Mouse (Mus musculus): ENCODE measurements at regions not wholly inside any gene's neighbourhood (a gene's known extent, or its start where the extent isn't known, plus 50 kb on each side); places are given as distances from the start of the nearest gene placed in this dataset.
"Not testable (repeated sequence)": the region's sequence is repeated elsewhere in the genome, so short reads cannot be mapped to it uniquely, and the experiment has no call there.

DNA sequence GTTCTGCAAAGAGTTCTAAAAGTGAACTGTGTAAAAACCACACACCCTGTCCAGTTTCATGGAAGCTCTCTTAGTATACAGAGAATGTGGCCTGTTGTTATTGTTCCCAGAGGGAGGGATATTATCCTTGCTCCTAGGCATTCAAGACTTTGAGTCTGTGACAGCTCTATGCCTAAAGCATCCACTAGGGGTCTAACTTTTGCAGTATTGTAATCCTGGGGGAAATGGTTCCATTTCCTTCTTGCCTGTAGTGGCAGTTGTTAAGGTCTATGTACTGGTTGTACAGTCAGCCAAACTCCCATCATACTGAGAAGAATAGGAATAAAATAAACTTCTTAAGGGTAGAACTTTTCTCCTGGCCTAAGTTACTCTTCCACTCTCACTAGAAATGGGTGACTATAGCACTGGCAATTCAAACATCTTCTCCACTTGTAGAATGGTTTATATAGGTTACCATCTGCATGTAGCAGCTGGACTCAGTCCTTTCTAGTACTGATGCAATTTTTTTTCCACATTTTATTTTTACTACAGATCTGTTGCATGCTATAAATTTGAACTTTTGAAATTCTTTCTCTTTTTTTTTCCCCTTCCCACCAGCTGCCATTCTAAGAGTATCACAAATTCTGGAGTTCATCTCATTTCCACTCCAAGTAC lies 51.4 kb upstream of the Dpt start:
- no peak overlapping the region for H3K9ac ChIP-seq (ENCODE audit: insufficient read depth, low read depth, low read length, poor library complexity, severe bottlenecking)
- H3K27ac ChIP-seq (ENCODE audit: insufficient read depth, low read depth, low read length, poor library complexity, severe bottlenecking) = no peak overlapping the region
- H3K9me3 ChIP-seq (ENCODE audit: control insufficient read depth, insufficient read depth, low read depth, low read length) = no peaks in the 10 kb centered on the region
- H3K4me3 ChIP-seq (ENCODE audit: insufficient read depth in 1 of 2, low read depth in 1 of 2, low read length in 2 of 2, poor library complexity in 1 of 2, severe bottlenecking in 1 of 2) = no peak overlapping the region
- H3K4me1 ChIP-seq (ENCODE audit: control insufficient read depth in 2 of 2, insufficient read depth in 2 of 2, low read length in 2 of 2, poor library complexity in 1 of 2) = no peaks in the 10 kb centered on the region
- TF ChIP-seq HCFC1 (IDR thresholded peaks at IDR 0.05; ENCODE audit: borderline replicate concordance, insufficient read depth, low read length) (no peak), CHD2 (IDR thresholded peaks at IDR 0.05; ENCODE audit: low read depth, low read length) (no peak), ZC3H11A (IDR thresholded peaks at IDR 0.05; ENCODE audit: borderline replicate concordance, low read depth, low read length) (peak; percentile 37; the same call in 1 of the 2 replicates), ZNF384 (IDR thresholded peaks at IDR 0.05; ENCODE audit: low read depth, low read length) (no peak), MAFK (IDR thresholded peaks at IDR 0.05; ENCODE audit: insufficient read depth, low read depth, low read length) (no peak)
- peak; percentile 33 for DNase-seq (ENCODE audit: low read depth, low spot score)
- in situ Hi-C loops (cut with MboI; ENCODE audit: low sequenced_read_pairs in 2 of 2, unreplicated experiment in 2 of 2) = no loop called here
- H3K36me3 ChIP-seq (ENCODE audit: control insufficient read depth, insufficient read depth, low read length, poor library complexity, severe bottlenecking) = no peaks in the 10 kb centered on the region

DNA sequence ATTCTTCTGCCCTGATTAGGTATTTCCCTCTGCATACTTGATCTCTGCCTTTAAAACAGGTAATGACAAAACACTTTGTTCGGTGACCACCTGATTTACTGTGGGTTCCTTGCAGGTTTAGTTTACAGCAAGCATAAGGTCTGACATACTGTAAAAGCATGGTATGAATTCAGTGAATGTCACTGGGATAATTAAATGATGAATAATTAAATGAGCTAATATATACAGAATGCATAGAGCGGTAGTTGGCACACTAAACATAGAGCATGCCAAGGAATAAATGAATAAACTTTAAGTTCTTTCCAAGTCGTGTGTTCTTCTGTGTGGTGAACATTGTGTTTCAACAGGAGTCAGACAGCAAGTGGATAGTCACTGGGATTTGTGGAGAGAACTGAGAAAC lies 51.9 kb upstream of the Dpt start:
- no peaks in the 10 kb centered on the region for H3K9me3 ChIP-seq (ENCODE audit: control insufficient read depth, insufficient read depth, low read depth, low read length)
- H3K4me1 ChIP-seq (ENCODE audit: control insufficient read depth in 2 of 2, insufficient read depth in 2 of 2, low read length in 2 of 2, poor library complexity in 1 of 2) = no peaks in the 10 kb centered on the region
- H3K27ac ChIP-seq (ENCODE audit: insufficient read depth, low read depth, low read length, poor library complexity, severe bottlenecking) = no peak overlapping the region
- in situ Hi-C loops (cut with MboI; ENCODE audit: low sequenced_read_pairs in 2 of 2, unreplicated experiment in 2 of 2) = no loop called here
- H3K9ac ChIP-seq (ENCODE audit: insufficient read depth, low read depth, low read length, poor library complexity, severe bottlenecking) = no peak overlapping the region
- DNase-seq (ENCODE audit: low read depth, low spot score) = no peak
- no peak overlapping the region for H3K4me3 ChIP-seq (ENCODE audit: insufficient read depth in 1 of 2, low read depth in 1 of 2, low read length in 2 of 2, poor library complexity in 1 of 2, severe bottlenecking in 1 of 2)
- H3K36me3 ChIP-seq (ENCODE audit: control insufficient read depth, insufficient read depth, low read length, poor library complexity, severe bottlenecking) = no peaks in the 10 kb centered on the region
- TF ChIP-seq CHD2 (IDR thresholded peaks at IDR 0.05; ENCODE audit: low read depth, low read length) = no peak
- TF ChIP-seq ZC3H11A (IDR thresholded peaks at IDR 0.05; ENCODE audit: borderline replicate concordance, low read depth, low read length) = no peak
- no peak for TF ChIP-seq MAFK (IDR thresholded peaks at IDR 0.05; ENCODE audit: insufficient read depth, low read depth, low read length)
- no peak for TF ChIP-seq ZNF384 (IDR thresholded peaks at IDR 0.05; ENCODE audit: low read depth, low read length)
- TF ChIP-seq HCFC1 (IDR thresholded peaks at IDR 0.05; ENCODE audit: borderline replicate concordance, insufficient read depth, low read length) = no peak

DNA sequence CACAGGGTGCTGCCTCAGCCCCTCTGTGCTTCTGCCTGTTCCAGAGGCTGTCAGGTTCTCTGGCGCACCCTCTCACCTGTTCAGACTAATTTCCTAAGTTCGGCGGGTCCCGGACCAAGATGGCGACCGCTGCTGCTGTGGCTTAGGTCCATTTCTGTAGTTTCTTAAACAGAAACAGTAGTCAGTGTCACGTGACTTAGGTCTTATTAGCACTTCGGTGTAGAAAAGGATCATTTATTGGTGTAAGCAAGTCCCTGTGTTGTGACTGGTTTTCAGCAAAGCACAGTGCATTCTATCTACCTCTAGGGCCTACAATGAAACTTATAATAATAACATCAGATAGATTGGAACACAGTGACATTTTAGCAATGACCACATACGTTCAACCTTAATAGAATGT lies 53.5 kb upstream of the Dpt start:
- H3K9me3 ChIP-seq (ENCODE audit: control insufficient read depth, insufficient read depth, low read depth, low read length); H3K9ac ChIP-seq (ENCODE audit: insufficient read depth, low read depth, low read length, poor library complexity, severe bottlenecking); H3K4me1 ChIP-seq (ENCODE audit: control insufficient read depth in 2 of 2, insufficient read depth in 2 of 2, low read length in 2 of 2, poor library complexity in 1 of 2); in situ Hi-C loops (cut with MboI; ENCODE audit: low sequenced_read_pairs in 2 of 2, unreplicated experiment in 2 of 2); H3K27ac ChIP-seq (ENCODE audit: insufficient read depth, low read depth, low read length, poor library complexity, severe bottlenecking); H3K36me3 ChIP-seq (ENCODE audit: control insufficient read depth, insufficient read depth, low read length, poor library complexity, severe bottlenecking); H3K4me3 ChIP-seq (ENCODE audit: insufficient read depth in 1 of 2, low read depth in 1 of 2, low read length in 2 of 2, poor library complexity in 1 of 2, severe bottlenecking in 1 of 2); DNase-seq (ENCODE audit: low read depth, low spot score): not testable (repeated sequence)

DNA sequence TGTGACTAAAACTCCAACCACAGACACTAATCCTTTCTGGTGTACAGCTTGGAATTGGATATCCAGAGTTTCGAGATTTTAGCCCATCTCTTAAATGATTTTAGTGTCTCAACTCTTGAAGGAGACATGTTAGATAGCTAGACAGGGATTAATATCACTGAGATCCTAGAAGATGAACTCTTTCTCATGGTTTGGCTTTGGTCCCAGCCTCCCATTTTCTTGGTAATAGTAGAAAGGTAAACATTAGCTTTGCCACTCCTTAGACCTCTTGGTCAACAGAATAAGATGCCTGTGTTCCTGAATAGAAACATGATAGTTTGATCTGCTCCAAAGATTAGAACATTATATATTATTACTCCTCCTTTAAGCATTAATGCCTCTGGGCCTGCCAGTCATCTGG lies 60.8 kb upstream of the Dpt start:
- no peak for DNase-seq (ENCODE audit: low read depth, low spot score)
- Histone ChIP-seq H3K27ac (ENCODE audit: insufficient read depth, low read depth, low read length, poor library complexity, severe bottlenecking) (no peak overlapping the region), H3K4me1 (ENCODE audit: control insufficient read depth in 2 of 2, insufficient read depth in 2 of 2, low read length in 2 of 2, poor library complexity in 1 of 2) (no peaks in the 10 kb centered on the region), H3K4me3 (ENCODE audit: insufficient read depth in 1 of 2, low read depth in 1 of 2, low read length in 2 of 2, poor library complexity in 1 of 2, severe bottlenecking in 1 of 2) (no peak overlapping the region), H3K9me3 (ENCODE audit: control insufficient read depth, insufficient read depth, low read depth, low read length) (no peaks in the 10 kb centered on the region), H3K9ac (ENCODE audit: insufficient read depth, low read depth, low read length, poor library complexity, severe bottlenecking) (no peak overlapping the region), H3K36me3 (ENCODE audit: control insufficient read depth, insufficient read depth, low read length, poor library complexity, severe bottlenecking) (no peaks in the 10 kb centered on the region)
- in situ Hi-C loops (cut with MboI; ENCODE audit: low sequenced_read_pairs in 2 of 2, unreplicated experiment in 2 of 2) = no loop called here
- TF ChIP-seq ZC3H11A (IDR thresholded peaks at IDR 0.05; ENCODE audit: borderline replicate concordance, low read depth, low read length) (no peak), CHD2 (IDR thresholded peaks at IDR 0.05; ENCODE audit: low read depth, low read length) (no peak), HCFC1 (IDR thresholded peaks at IDR 0.05; ENCODE audit: borderline replicate concordance, insufficient read depth, low read length) (no peak), ZNF384 (IDR thresholded peaks at IDR 0.05; ENCODE audit: low read depth, low read length) (no peak), MAFK (IDR thresholded peaks at IDR 0.05; ENCODE audit: insufficient read depth, low read depth, low read length) (no peak)

- in situ Hi-C loops (cut with MboI; ENCODE audit: low sequenced_read_pairs in 2 of 2, unreplicated experiment in 2 of 2) = no loop called here
- H3K4me3 ChIP-seq (ENCODE audit: insufficient read depth in 1 of 2, low read depth in 1 of 2, low read length in 2 of 2, poor library complexity in 1 of 2, severe bottlenecking in 1 of 2) = no peak overlapping the region
- no peak overlapping the region for H3K27ac ChIP-seq (ENCODE audit: insufficient read depth, low read depth, low read length, poor library complexity, severe bottlenecking)
Observed at GRCm38 (mm10) chr1:164733741-164734140, 62.7 kb upstream of the Dpt start.

More at GRCm38 (mm10) chr1:164733741-164734140, 62.7 kb upstream of the Dpt start:
- no peaks in the 10 kb centered on the region for H3K36me3 ChIP-seq (ENCODE audit: control insufficient read depth, insufficient read depth, low read length, poor library complexity, severe bottlenecking)
- DNase-seq (ENCODE audit: low read depth, low spot score) = no peak
- TF ChIP-seq CHD2 (IDR thresholded peaks at IDR 0.05; ENCODE audit: low read depth, low read length) (no peak), HCFC1 (IDR thresholded peaks at IDR 0.05; ENCODE audit: borderline replicate concordance, insufficient read depth, low read length) (no peak), ZC3H11A (IDR thresholded peaks at IDR 0.05; ENCODE audit: borderline replicate concordance, low read depth, low read length) (no peak), ZNF384 (IDR thresholded peaks at IDR 0.05; ENCODE audit: low read depth, low read length) (no peak), MAFK (IDR thresholded peaks at IDR 0.05; ENCODE audit: insufficient read depth, low read depth, low read length) (no peak)
- no peak overlapping the region for H3K9ac ChIP-seq (ENCODE audit: insufficient read depth, low read depth, low read length, poor library complexity, severe bottlenecking)
- no peaks in the 10 kb centered on the region for H3K9me3 ChIP-seq (ENCODE audit: control insufficient read depth, insufficient read depth, low read depth, low read length)
- H3K4me1 ChIP-seq (ENCODE audit: control insufficient read depth in 2 of 2, insufficient read depth in 2 of 2, low read length in 2 of 2, poor library complexity in 1 of 2) = no peaks in the 10 kb centered on the region
